Mouse (Mus musculus): ENCODE results near the gene Ehhadh. TPM values are rescaled to one million over a fixed set of nuclear protein-coding genes. Genes with fewer than 3 reads are reported as not detected.
"Not testable (repeated sequence)": the region's sequence is repeated elsewhere in the genome, so short reads cannot be mapped to it uniquely, and the experiment has no call there.

Ehhadh gene
- total and polyA plus RNA-seq, 2 experiments from 2014 or later: 1.7 to 2.1 TPM

DNA sequence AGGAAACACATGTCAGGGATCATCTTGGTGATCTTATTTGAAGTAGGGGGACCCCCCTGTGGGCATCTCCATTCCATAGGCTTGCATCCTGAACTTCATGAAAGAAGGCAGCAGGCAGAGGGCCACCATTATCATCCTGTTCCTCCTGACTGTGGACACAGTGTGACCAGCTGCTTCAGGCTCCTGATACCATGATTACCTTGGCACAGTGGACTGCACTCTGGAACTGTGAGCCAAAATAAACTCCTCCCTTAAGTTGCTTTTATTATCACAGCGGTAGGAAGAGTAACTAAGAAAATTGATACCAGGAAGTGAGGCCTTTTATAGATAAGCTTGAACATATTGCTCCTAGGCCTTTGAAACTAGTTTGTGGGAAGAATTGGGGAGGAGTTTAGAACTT, 19.3 kb upstream of the Ehhadh start:
- Histone ChIP-seq H3K4me1 (ENCODE audit: insufficient read depth, low read length) (no peaks in the 10 kb centered on the region), H3K9ac (replicated peaks; ENCODE audit: low read length, poor library complexity, severe bottlenecking) (no peak overlapping the region), H3K9me3 (ENCODE audit: low read length) (no peaks in the 10 kb centered on the region), H3K36me3 (ENCODE audit: insufficient read depth, low read length) (peaks cover 15% of the 10 kb centered on the region; the same call in 1 of the 2 replicates), H3K27ac (ENCODE audit: low read depth, low read length) (no peak overlapping the region), H3K27me3 (ENCODE audit: insufficient read depth, low read length) (no peaks in the 10 kb centered on the region), H3K4me2 (ENCODE audit: low read depth, low read length, poor library complexity, severe bottlenecking) (no peak overlapping the region), H3K4me3 (ENCODE audit: low read depth, low read length) (no peak overlapping the region)
- no peak for ATAC-seq (ENCODE audit: low FRiP score)
- DNase-seq (ENCODE audit: low spot score): no peak
- no peak for TF ChIP-seq CTCF (IDR thresholded peaks at IDR 0.05)
- WGBS: 93% methylated on average over 1 of the region's 1 CpGs

DNA sequence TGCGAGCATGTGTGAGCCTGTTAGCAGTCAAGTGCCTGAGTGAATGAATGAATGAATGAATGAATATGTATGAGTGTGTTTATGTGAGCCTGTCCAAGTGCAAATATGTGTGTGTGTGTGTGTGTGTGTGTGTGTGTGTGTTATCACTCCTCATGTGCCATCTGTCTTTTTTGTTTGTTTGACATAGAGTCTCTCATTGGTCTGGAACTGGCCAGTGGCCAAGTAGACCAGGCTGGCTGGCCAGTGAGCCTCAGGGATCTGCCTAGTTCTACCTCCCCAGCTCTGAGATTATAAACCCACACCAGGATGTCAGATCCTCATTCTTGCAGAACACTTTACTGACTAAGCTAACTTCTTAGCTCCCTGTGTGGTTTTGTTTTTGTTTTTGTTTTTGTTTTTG, 16.7 kb upstream of the Ehhadh start:
- H3K36me3 ChIP-seq (ENCODE audit: insufficient read depth, low read length): peaks cover 18% of the 10 kb centered on the region; the same call in 1 of the 2 replicates
- no peak for ATAC-seq (ENCODE audit: low FRiP score)
- no peak overlapping the region for H3K9ac ChIP-seq (replicated peaks; ENCODE audit: low read length, poor library complexity, severe bottlenecking)
- H3K9me3 ChIP-seq (ENCODE audit: low read length): no peaks in the 10 kb centered on the region
- H3K27me3 ChIP-seq (ENCODE audit: insufficient read depth, low read length): no peaks in the 10 kb centered on the region
- no peak overlapping the region for H3K27ac ChIP-seq (ENCODE audit: low read depth, low read length)
- H3K4me1 ChIP-seq (ENCODE audit: insufficient read depth, low read length): no peaks in the 10 kb centered on the region
- DNase-seq (ENCODE audit: low spot score): no peak
- H3K4me3 ChIP-seq (ENCODE audit: low read depth, low read length): no peak overlapping the region
- 87% methylated on average over 1 of the region's 1 CpGs for WGBS
- TF ChIP-seq CTCF (IDR thresholded peaks at IDR 0.05): no peak
- no peak overlapping the region for H3K4me2 ChIP-seq (ENCODE audit: low read depth, low read length, poor library complexity, severe bottlenecking)

GRCm38 (mm10) chr16:21795071-21795470, 7.5 kb upstream of the Ehhadh start:
- peak; percentile 24 for TF ChIP-seq CTCF (IDR thresholded peaks at IDR 0.05)
- peak overlapping the region; percentile 75 for H3K4me3 ChIP-seq (ENCODE audit: low read depth, low read length)
- H3K9ac ChIP-seq (replicated peaks; ENCODE audit: low read length, poor library complexity, severe bottlenecking): 0 out of 2 replicates have a peak overlapping the region, but pooled peaks have one; percentile 54
- H3K36me3 ChIP-seq (ENCODE audit: insufficient read depth, low read length): 0 out of 2 replicates have a peak, but pooled peaks cover 4% of the 10 kb centered on the region
- no peak overlapping the region for H3K27ac ChIP-seq (ENCODE audit: low read depth, low read length)
- H3K27me3 ChIP-seq (ENCODE audit: insufficient read depth, low read length): no peaks in the 10 kb centered on the region
- DNase-seq (ENCODE audit: low spot score) (no peak), ATAC-seq (ENCODE audit: low FRiP score) (no peak)
- WGBS: 7% methylated on average over 5 of the region's 5 CpGs
- H3K9me3 ChIP-seq (ENCODE audit: low read length): no peaks in the 10 kb centered on the region
- H3K4me2 ChIP-seq (ENCODE audit: low read depth, low read length, poor library complexity, severe bottlenecking): peak overlapping the region; percentile 73
- peaks cover 4% of the 10 kb centered on the region; the same call in 1 of the 2 replicates for H3K4me1 ChIP-seq (ENCODE audit: insufficient read depth, low read length)

- peak overlapping the region; percentile 75 for H3K4me3 ChIP-seq (ENCODE audit: low read depth, low read length)
- H3K9me3 ChIP-seq (ENCODE audit: low read length): no peaks in the 10 kb centered on the region
- DNase-seq (ENCODE audit: low spot score) (no peak), ATAC-seq (ENCODE audit: low FRiP score) (peak; percentile 12)
- peak overlapping the region; percentile 54 for H3K9ac ChIP-seq (replicated peaks; ENCODE audit: low read length, poor library complexity, severe bottlenecking)
- no peaks in the 10 kb centered on the region for H3K27me3 ChIP-seq (ENCODE audit: insufficient read depth, low read length)
- 0 out of 2 replicates have a peak, but pooled peaks cover 3% of the 10 kb centered on the region for H3K36me3 ChIP-seq (ENCODE audit: insufficient read depth, low read length)
- TF ChIP-seq CTCF (IDR thresholded peaks at IDR 0.05): no peak
- peak overlapping the region; percentile 70 for H3K27ac ChIP-seq (ENCODE audit: low read depth, low read length)
- under 1% methylated on average over 14 of the region's 14 CpGs for WGBS
- H3K4me2 ChIP-seq (ENCODE audit: low read depth, low read length, poor library complexity, severe bottlenecking): peak overlapping the region; percentile 73
- H3K4me1 ChIP-seq (ENCODE audit: insufficient read depth, low read length): peaks cover 4% of the 10 kb centered on the region; the same call in 1 of the 2 replicates
Observed at GRCm38 (mm10) chr16:21794697-21795045, 7.1 kb upstream of the Ehhadh start.

- Histone ChIP-seq H3K4me2 (ENCODE audit: low read depth, low read length, poor library complexity, severe bottlenecking) (peak within 1 kb of the TSS; percentile 73), H3K36me3 (ENCODE audit: insufficient read depth, low read length) (no peaks in the 10 kb centered on the region), H3K27me3 (ENCODE audit: insufficient read depth, low read length) (no peaks in the 10 kb centered on the region), H3K27ac (ENCODE audit: low read depth, low read length) (peak within 1 kb of the TSS; percentile 82), H3K9me3 (ENCODE audit: low read length) (no peaks in the 10 kb centered on the region), H3K9ac (replicated peaks; ENCODE audit: low read length, poor library complexity, severe bottlenecking) (peak within 1 kb of the TSS; percentile 54), H3K4me1 (ENCODE audit: insufficient read depth, low read length) (peaks cover 4% of the 10 kb centered on the region; the same call in 1 of the 2 replicates), H3K4me3 (ENCODE audit: low read depth, low read length) (peak within 1 kb of the TSS; percentile 75)
- no peak; the same call in 1 of the 2 replicates for TF ChIP-seq CTCF (IDR thresholded peaks at IDR 0.05)
- 2% methylated on average over 47 of the region's 47 CpGs for WGBS
- ATAC-seq (ENCODE audit: low FRiP score) (peak; percentile 98), DNase-seq (ENCODE audit: low spot score) (peak; percentile 97)
Observed at GRCm38 (mm10) chr16:21793875-21794696, 6.5 kb upstream of the Ehhadh start, which contains the start of gene Map3k13. Gene Map3k13, plus strand, starts transcription at chr16:21794346.

GRCm38 (mm10) chr16:21793080-21793810, 5.6 kb upstream of the Ehhadh start:
- not testable (repeated sequence) for H3K4me1 ChIP-seq (ENCODE audit: insufficient read depth, low read length); H3K36me3 ChIP-seq (ENCODE audit: insufficient read depth, low read length); H3K27me3 ChIP-seq (ENCODE audit: insufficient read depth, low read length); H3K9me3 ChIP-seq (ENCODE audit: low read length); ATAC-seq (ENCODE audit: low FRiP score); DNase-seq (ENCODE audit: low spot score)
- Histone ChIP-seq H3K9ac (replicated peaks; ENCODE audit: low read length, poor library complexity, severe bottlenecking) (peak overlapping the region; percentile 54), H3K4me2 (ENCODE audit: low read depth, low read length, poor library complexity, severe bottlenecking) (peak overlapping the region; percentile 73), H3K27ac (ENCODE audit: low read depth, low read length) (peak overlapping the region; percentile 82), H3K4me3 (ENCODE audit: low read depth, low read length) (peak overlapping the region; percentile 75)
- 41% methylated on average over 2 of the region's 2 CpGs for WGBS
